Mouse (Mus musculus) heart, embryonic 16.5 days (tissue): ENCODE measurements around the gene Btg4. TPM values are rescaled to one million over a fixed set of nuclear protein-coding genes. Genes with fewer than 3 reads are reported as not detected.

Experiments used
- ATAC-seq: fragments of 200-750 bp; cut with Nextera tagmentation; replicated peaks from 2 replicates; pipeline ENCODE4 v1.8.0; 2017; ENCODE audit warnings: moderate number of reproducible peaks; ENCODE audit not compliant: insufficient read depth, low FRiP score; ENCODE audit errors: extremely low read depth
- H3K27ac ChIP-seq: fragments of 300-500 bp; sonication (generic); 2 replicates; pipeline ENCODE4 v1.5.1; 2014; ENCODE audit warnings: mild to moderate bottlenecking, low read length, control low read depth, moderate library complexity
- H3K27me3 ChIP-seq: fragments of 300-500 bp; sonication (generic); 2 replicates; pipeline ENCODE4 v1.6.1; 2014; ENCODE audit warnings: low read length, mixed read lengths; ENCODE audit not compliant: control insufficient read depth, insufficient read depth
- H3K36me3 ChIP-seq: fragments of 300-500 bp; sonication (generic); 2 replicates; pipeline ENCODE4 v1.6.1; 2014; ENCODE audit not compliant: control insufficient read depth, insufficient read depth
- H3K4me1 ChIP-seq: fragments of 300-500 bp; sonication (generic); 2 replicates; pipeline ENCODE4 v1.6.1; 2014; ENCODE audit warnings: low read length, mixed read lengths; ENCODE audit not compliant: control insufficient read depth, insufficient read depth
- H3K4me2 ChIP-seq: fragments of 300-500 bp; sonication (generic); 2 replicates; pipeline ENCODE4 v1.6.1; 2014; ENCODE audit warnings: low read depth, mild to moderate bottlenecking, control low read depth, low read length
- H3K4me3 ChIP-seq: fragments of 300-500 bp; sonication (generic); 2 replicates; pipeline ENCODE4 v1.5.1; 2014; ENCODE audit warnings: mild to moderate bottlenecking, control low read depth, low read length
- H3K9ac ChIP-seq: fragments of 300-500 bp; sonication (generic); 2 replicates; pipeline ENCODE4 v1.6.1; 2014; ENCODE audit warnings: low read length, control low read depth
- H3K9me3 ChIP-seq: fragments of 300-500 bp; sonication (generic); replicated peaks from 2 replicates; pipeline ENCODE4 v1.6.1; 2016; ENCODE audit warnings: low read length; ENCODE audit not compliant: control insufficient read depth
- WGBS: fragments of 180-500 bp; shearing (Covaris S2); extraction: QIAGEN DNeasy Blood & Tissue Kit; methylation state at CpG from one replicate; pipeline ENCODE4 v1.1.7; 2014; 5-methylcytosine and 5-hydroxymethylcytosine counted together
- polyA plus RNA-seq: library from polyadenylated mRNA; unstranded; fragments of >200 nt; fragmentation: Nextera tagmentation; extraction: Ambion mirVana; gene quantifications from 2 replicates; pipeline ENCODE4 v1.2.1, GENCODE M21; 2015

The Btg4 gene
- polyA plus RNA-seq, 1 experiment from 2014 or later = not detected

DNA sequence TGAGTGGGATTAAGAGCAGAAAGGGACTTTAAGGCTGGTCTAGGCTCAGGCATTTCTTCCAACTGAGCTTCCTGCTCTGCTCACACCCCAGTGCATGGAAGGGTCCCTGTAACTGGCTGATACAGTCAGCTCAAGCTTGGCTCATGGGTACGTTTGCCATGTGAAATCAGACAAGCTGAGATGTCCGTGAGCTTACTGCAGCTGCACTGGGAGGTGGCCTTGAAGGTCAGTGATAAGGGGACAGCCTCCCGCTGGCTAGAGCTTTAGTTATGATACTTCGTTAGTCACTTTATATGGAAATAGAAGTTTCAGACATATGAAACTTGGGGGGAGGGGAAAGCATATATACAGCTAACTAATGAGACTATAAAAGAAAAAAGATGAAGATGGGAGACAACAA, 10.1 kb downstream of the Btg4 start:
- Histone ChIP-seq H3K9ac (no peak overlapping the region), H3K9me3 (no peaks in the 10 kb centered on the region), H3K4me3 (no peak overlapping the region), H3K27me3 (no peaks in the 10 kb centered on the region), H3K36me3 (no peaks in the 10 kb centered on the region), H3K4me1 (peaks cover 3% of the 10 kb centered on the region), H3K4me2 (no peak overlapping the region), H3K27ac (no peak overlapping the region)
- ATAC-seq = no peak
- WGBS = 45% methylated on average over 4 of the region's 4 CpGs

DNA sequence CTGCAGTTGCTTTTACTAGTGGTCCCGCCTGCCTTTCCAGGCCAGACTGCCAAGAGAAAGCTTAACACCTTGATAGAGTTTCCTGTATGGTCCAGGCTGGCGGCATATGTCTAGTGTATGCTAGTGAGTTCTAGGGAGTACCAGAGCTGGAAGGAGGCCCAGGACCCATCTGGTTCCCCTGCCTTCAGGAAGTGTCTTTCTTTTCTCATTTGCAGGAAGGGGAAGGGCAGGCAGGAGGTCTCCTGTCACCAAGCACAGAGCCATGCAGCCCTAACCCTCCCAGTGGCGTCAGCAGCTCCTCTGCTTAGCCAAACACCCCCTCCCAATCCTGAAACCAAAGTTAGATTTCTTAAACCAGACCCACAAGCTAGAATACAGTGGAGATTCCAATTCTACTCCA, 15.1 kb downstream of the Btg4 start:
- Histone ChIP-seq H3K4me3 (peak overlapping the region; percentile 68), H3K9ac (peak overlapping the region; percentile 73; the same call in 1 of the 2 replicates), H3K4me2 (peak overlapping the region; percentile 95), H3K4me1 (peaks cover 9% of the 10 kb centered on the region), H3K27ac (peak overlapping the region; percentile 73), H3K36me3 (no peaks in the 10 kb centered on the region), H3K27me3 (no peaks in the 10 kb centered on the region), H3K9me3 (no peaks in the 10 kb centered on the region)
- ATAC-seq = peak; percentile 63; the same call in 1 of the 2 replicates
- 27% methylated on average over 3 of the region's 3 CpGs for WGBS

DNA sequence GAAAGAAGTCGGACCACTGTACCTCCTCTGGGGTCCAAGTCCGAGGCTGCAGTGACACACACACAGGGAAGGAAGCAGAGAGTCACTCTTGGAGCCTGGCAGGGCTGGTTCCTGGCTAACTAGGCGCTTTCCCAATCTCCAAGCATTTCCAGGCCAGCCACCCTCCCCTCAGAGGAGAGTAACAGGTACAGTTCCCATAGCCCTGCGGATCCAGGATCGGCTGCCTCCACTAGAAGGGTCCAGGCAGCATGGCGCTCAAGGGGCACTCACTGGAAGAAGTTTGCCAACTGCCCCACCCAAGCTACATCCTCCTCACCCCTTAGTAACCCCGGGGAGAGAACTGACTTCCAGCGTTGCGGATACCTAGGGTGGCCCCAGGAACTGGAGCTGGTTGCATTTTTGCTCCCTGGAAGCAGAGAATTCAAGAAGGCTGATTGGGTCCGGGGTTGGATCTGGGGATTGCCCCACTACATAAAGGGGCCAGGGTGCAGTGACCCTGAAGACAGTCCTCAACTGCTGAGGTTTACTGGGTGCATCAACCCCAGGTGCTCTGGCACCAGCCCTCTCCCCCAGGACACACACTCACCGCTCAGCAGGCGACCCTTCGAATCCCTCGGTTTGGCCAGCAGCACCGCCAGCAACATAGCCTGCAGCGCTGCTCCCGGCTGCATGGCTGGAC, 15.7 kb downstream of the Btg4 start:
- peak overlapping the region; percentile 95 for H3K4me2 ChIP-seq
- ATAC-seq = peak; percentile 12; the same call in 1 of the 2 replicates
- no peaks in the 10 kb centered on the region for H3K36me3 ChIP-seq
- H3K4me3 ChIP-seq = peak overlapping the region; percentile 68
- peaks cover 9% of the 10 kb centered on the region for H3K4me1 ChIP-seq
- H3K27ac ChIP-seq = peak overlapping the region; percentile 73
- WGBS = 0% methylated on average over 17 of the region's 17 CpGs
- H3K9me3 ChIP-seq = no peaks in the 10 kb centered on the region
- H3K27me3 ChIP-seq = no peaks in the 10 kb centered on the region
- H3K9ac ChIP-seq = peak overlapping the region; percentile 73

DNA sequence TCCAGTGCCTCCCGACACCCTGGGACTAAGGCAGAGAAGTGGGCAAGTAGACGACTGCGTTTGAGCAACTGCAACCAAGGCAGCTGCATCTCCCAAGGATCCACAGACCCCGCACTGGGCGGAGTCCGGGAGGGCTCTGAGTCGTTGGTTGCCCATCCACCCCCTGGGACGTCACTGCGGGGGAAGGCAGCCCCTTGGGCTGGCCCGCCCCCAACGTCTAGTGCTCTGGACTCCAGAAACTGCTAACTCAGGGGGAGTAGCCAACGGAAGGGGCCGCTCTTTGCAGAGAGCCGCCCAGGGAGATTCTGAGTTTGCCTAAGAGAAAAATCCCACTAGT, 16.2 kb downstream of the Btg4 start, which contains the start of gene Layn:
Gene Layn (minus strand): TSS at position 116 of the 337 bp plus-strand sequence.
- ATAC-seq = peak; percentile 95
- Histone ChIP-seq H3K4me2 (peak within 1 kb of the TSS; percentile 95), H3K27me3 (no peaks in the 10 kb centered on the region), H3K9me3 (no peaks in the 10 kb centered on the region), H3K36me3 (no peaks in the 10 kb centered on the region), H3K9ac (peak within 1 kb of the TSS; percentile 73), H3K4me3 (peak within 1 kb of the TSS; percentile 68), H3K4me1 (peaks cover 9% of the 10 kb centered on the region), H3K27ac (peak within 1 kb of the TSS; percentile 73)
- WGBS = 1% methylated on average over 14 of the region's 14 CpGs

DNA sequence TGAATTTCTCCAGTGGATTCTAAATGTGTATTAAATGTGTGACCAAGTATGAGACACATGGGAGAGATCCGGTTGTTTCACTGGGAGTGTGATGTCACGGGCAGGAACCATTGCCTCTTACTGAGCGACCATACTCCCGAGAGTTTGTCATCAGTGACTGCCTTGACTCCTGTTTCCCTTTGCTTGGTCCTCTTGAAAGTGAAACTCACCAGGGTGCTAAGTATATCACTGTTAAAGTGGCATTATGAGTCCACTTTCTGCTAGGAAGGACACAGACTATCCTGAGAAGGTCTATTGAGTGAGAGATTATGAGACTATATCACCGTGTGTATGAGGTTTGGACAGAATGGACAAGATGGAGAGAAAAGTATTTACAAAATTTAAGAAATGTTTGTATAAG, 20.9 kb downstream of the Btg4 start:
- Histone ChIP-seq H3K36me3 (no peaks in the 10 kb centered on the region), H3K9ac (no peak overlapping the region), H3K27me3 (no peaks in the 10 kb centered on the region), H3K9me3 (no peaks in the 10 kb centered on the region), H3K4me3 (no peak overlapping the region), H3K4me1 (peaks cover 5% of the 10 kb centered on the region), H3K27ac (no peak overlapping the region), H3K4me2 (no peak overlapping the region)
- ATAC-seq = no peak
- 75% methylated on average over 5 of the region's 5 CpGs for WGBS

DNA sequence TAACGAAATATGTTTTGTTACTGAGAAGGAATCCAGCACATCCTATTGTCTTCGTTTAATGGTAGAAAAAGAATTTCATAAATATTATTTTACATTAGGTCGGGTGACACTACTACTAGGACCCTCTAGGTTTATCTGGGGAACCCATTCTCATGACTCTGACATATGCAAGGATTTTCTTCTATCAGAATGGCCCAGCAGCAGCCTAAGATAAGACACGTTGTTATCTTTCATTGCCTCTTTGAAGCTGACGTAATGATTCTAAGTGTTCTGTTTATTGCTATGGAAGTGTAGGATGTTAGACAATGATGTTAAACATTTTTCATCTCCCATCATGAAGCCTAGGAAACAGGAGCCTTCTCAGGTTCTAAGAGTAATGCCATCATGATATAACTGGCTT, 33.0 kb downstream of the Btg4 start:
- no peaks in the 10 kb centered on the region for H3K4me1 ChIP-seq
- 40% methylated on average over 5 of the region's 5 CpGs for WGBS
- no peak overlapping the region for H3K27ac ChIP-seq
- no peaks in the 10 kb centered on the region for H3K36me3 ChIP-seq
- H3K4me3 ChIP-seq = no peak overlapping the region
- no peaks in the 10 kb centered on the region for H3K9me3 ChIP-seq
- H3K9ac ChIP-seq = no peak overlapping the region
- no peaks in the 10 kb centered on the region for H3K27me3 ChIP-seq
- no peak for ATAC-seq
- no peak overlapping the region for H3K4me2 ChIP-seq

DNA sequence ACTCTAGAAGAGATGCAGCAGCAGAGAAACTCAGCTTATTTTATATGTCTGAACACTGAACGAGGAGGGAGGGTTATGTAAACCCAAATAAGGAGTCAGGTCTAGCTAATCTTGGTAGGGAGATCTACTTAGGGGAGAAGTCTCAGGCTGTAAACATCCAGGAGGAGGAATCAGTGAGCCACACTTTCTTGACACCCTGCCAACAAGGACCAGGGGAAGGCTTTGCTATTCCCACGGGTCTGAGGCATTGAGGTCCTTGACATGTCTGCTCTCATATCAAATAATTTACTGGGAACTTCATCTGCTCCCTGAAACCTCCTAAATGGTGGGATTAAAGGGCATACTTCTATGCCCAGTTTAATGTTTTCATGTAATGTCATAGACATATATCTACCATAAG, 35.6 kb downstream of the Btg4 start:
- H3K27ac ChIP-seq = no peak overlapping the region
- no peak for ATAC-seq
- no peaks in the 10 kb centered on the region for H3K36me3 ChIP-seq
- 33% methylated on average over 2 of the region's 2 CpGs for WGBS
- H3K4me3 ChIP-seq = no peak overlapping the region
- peaks cover 3% of the 10 kb centered on the region; the same call in 1 of the 2 replicates for H3K27me3 ChIP-seq
- H3K4me2 ChIP-seq = no peak overlapping the region
- no peak overlapping the region for H3K9ac ChIP-seq
- no peaks in the 10 kb centered on the region for H3K9me3 ChIP-seq
- H3K4me1 ChIP-seq = no peaks in the 10 kb centered on the region

DNA sequence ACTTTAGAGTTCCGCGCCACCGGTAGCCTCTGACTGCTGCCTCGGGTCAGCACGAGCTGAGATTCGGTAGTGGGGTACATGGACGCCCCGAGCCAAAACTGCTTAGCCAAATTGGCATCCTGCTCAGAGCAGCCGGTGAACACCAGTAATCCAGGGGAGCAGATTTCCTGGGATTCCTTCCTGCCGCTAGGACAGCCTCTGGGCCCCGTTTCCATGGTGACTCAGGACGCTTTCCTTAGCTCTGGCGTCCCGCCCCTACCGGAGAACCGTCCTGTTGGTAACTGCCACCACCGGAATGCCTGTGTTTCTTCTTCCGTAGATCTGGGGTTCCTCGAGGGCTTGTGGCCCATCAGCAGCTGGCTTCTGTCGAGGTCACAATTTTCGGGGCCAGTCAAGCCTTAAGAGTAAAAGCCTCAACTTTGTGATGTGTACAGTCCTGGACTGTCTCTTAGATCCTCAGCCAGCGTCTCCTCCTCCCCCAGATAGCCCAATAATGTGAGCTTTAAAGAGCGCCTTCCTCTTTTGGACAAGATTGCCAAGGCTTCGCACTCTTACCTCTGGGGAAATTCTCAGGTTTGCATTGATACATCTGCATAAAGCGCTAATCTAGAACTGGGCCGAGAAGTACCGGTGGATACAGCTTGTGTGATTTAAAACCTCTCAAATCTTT, 41.2 kb downstream of the Btg4 start, which contains the start of gene 4833427G06Rik:
Gene 4833427G06Rik (minus strand): TSS at position 323 of the 670 bp plus-strand sequence.
- no peaks in the 10 kb centered on the region for H3K9me3 ChIP-seq
- ATAC-seq = peak; percentile 28; the same call in 1 of the 2 replicates
- 13% methylated on average over 27 of the region's 27 CpGs for WGBS
- peak within 1 kb of the TSS; percentile 40 for H3K4me3 ChIP-seq
- H3K36me3 ChIP-seq = no peaks in the 10 kb centered on the region
- no peak within 1 kb of the TSS for H3K27ac ChIP-seq
- H3K27me3 ChIP-seq = peaks cover 8% of the 10 kb centered on the region
- peaks cover 3% of the 10 kb centered on the region for H3K4me1 ChIP-seq
- H3K4me2 ChIP-seq = peak within 1 kb of the TSS; percentile 100
- peak within 1 kb of the TSS; percentile 49; the same call in 1 of the 2 replicates for H3K9ac ChIP-seq
